Mouse (Mus musculus): ENCODE data around the gene Ccn2.

Ccn2 gene

DNA sequence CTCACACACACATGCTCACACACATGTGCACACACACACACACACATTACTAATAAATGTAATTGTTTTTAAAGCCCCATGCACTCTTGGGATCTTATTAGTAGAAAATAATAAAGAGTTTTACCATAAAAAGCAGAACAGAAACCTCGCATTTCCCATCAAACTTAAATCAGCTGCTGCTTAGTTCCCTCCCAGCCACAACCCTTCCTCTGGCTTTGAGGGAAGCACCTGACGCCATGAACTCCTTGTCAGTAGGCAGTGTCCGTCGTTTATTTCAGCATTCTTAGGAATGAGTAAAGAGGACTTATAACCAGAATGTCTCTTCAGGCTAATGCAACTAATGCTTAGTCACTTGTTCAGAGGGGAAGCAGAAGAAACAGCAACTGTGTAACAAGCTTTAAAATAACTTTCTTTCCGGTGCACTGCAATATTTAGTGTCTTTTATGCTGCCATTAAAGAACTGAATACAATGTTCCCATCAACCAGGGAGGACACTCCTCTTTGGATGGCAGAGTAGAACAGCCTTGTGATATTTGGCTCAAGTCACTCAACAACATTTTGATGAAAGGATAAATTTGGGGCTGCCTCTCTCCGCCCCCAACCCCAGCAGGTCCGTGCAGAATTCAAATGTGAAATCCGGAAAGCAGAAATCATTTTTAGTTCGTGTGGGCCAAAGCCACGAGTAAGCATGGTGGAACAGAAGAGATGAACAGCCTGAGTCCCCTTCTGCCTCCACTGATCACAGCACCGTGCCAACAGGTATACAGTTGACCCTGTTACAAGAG is 47.7 kb downstream of the Ccn2 start:
- no peak for DNase-seq (ENCODE audit: low spot score)

- no peak for DNase-seq (ENCODE audit: low spot score)
Measured at GRCm38 (mm10) chr10:24645169-24645568, 49.9 kb downstream of the Ccn2 start.
